Mouse (Mus musculus) gastrocnemius, postnatal 4 days (tissue): ENCODE results near the gene Optn. TPM values are rescaled to one million over a fixed set of nuclear protein-coding genes. Genes with fewer than 3 reads are reported as not detected.

Experiments used
- DNase-seq, 2 experiments: peaks; one replicate each; pipeline ENCODE4 v3.0.0; 2021 to 2022; ENCODE audit warnings: low spot score in 2 of 2, mixed read lengths in 2 of 2
- total RNA-seq, 2 experiments: library from RNA; stranded (reverse); gene quantifications; 2 replicates each; pipeline ENCODE4 v1.2.3; 2021

Optn gene
- total RNA-seq, 2 experiments from 2014 or later, result 11.4 to 12.3 TPM

GRCm38 (mm10) chr2:5033546-5034420, 30.1 kb downstream of the Optn start:
- DNase-seq, result no peak

- DNase-seq, result no peak
Observed at GRCm38 (mm10) chr2:5032665-5033064, 31.2 kb downstream of the Optn start.

GRCm38 (mm10) chr2:5031215-5031614, 32.6 kb downstream of the Optn start:
- no peak for DNase-seq

DNA sequence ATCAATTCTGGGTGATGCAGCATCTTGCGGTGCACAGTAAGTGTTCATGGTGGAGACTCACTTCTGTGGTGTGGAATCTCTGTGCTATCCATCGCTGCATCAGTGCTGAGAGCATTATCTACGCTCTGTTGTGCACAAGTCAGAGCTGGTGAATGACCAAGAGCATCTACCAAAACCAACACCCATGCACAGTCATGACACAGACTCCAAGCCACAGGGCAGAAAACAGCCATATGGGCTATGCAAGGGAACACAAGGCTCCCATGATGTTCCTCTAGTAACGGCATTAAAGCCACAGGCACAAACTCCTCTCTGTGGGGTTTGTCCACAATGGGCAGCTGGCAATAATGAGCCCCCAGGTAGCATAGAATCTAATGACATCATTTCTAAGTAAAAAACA, 34.0 kb downstream of the Optn start:
- DNase-seq, result no peak

DNA sequence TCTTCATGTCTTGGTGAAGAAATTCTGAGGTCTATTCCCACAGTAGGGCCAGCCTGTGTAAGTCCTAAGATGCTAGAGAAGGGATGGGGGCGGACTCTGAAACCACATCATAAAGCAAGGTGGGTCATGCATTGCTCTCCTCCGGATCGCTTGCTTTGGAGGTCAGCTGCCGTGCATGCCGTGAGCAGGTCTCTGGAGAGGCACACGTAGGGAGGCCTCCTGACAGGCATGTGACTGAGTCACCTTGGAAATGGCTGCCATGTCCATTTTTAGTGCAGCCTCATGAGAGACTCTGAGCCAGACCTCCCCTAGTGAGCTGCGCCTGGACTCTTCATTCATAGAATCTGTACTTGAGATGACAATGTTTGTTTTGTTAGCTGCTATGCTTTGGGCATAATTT, 35.8 kb downstream of the Optn start:
- DNase-seq, result no peak

- no peak for DNase-seq
Observed at GRCm38 (mm10) chr2:5027057-5027456, 36.8 kb downstream of the Optn start.

DNA sequence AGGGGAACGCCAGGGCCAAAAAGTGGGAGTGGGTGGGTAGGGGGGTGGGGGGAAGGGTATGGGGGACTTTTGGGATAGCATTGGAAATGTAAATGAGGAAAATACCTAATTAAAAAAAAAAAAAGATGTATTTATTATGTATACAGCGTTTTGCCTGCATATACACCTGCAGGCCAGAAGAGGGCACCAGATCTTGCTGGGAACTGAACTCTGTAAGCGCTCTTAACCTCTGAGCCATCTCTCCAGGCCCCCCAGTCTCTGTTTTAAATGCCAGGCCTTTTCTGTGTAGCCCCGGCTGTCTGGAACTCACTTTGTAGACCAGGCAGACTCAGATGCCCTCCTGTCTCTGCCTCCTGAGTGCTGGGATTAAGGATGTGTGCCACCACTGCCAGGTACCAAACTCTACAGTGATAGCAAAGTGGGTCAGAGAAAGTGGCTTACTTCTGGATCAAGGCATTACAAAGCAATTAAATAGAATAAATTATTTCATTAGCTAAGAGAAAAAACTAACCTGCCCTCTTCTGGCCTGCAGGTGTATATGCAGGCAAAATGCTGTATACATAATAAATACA, 38.6 kb downstream of the Optn start:
- no peak for DNase-seq

- DNase-seq, result no peak
Observed at GRCm38 (mm10) chr2:5023699-5024399, 40.0 kb downstream of the Optn start.

GRCm38 (mm10) chr2:5023275-5023674, 40.6 kb downstream of the Optn start:
- no peak for DNase-seq

- DNase-seq, result no peak
Observed at GRCm38 (mm10) chr2:5019708-5020107, 44.1 kb downstream of the Optn start.

DNA sequence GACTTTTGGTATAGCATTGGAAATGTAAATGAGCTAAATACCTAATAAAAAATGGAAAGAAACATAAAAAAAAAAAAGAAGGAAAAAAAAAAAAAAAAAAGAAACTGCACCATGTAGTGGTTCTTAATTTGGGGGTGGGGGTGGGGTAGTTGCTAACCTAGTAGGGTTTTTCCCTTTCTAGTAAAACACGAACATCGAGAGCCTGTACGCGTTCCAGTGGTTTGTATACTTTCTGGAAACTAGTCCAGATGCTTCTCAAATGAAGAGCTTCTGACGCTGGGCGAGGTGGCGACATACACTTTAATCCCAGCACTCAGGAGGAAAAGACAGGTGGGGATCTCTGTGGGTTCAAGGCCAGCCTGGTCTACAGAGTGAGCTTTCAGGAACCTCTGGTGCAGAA, 46.9 kb downstream of the Optn start:
- DNase-seq, result no peak

DNA sequence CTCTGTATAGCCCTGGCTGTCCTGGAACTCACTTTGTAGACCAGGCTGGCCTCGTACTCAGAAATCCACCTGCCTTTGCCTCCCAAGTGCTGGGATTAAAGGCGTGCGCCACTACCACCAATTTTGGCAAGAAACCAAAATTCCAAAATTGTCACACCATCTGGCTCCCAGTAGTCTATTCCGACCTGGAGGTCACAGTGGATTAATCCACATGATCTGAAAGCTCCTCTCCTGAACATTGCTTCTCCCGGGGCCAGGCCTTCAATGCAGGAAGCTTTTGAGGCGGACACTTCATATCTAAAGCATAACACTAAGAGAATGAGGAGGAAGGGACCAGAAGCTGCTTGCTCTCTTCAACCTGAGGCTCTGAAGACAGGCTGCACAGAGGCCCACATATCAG, 48.3 kb downstream of the Optn start:
- DNase-seq, result no peak

GRCm38 (mm10) chr2:5014616-5015015, 49.2 kb downstream of the Optn start:
- DNase-seq, result no peak

DNA sequence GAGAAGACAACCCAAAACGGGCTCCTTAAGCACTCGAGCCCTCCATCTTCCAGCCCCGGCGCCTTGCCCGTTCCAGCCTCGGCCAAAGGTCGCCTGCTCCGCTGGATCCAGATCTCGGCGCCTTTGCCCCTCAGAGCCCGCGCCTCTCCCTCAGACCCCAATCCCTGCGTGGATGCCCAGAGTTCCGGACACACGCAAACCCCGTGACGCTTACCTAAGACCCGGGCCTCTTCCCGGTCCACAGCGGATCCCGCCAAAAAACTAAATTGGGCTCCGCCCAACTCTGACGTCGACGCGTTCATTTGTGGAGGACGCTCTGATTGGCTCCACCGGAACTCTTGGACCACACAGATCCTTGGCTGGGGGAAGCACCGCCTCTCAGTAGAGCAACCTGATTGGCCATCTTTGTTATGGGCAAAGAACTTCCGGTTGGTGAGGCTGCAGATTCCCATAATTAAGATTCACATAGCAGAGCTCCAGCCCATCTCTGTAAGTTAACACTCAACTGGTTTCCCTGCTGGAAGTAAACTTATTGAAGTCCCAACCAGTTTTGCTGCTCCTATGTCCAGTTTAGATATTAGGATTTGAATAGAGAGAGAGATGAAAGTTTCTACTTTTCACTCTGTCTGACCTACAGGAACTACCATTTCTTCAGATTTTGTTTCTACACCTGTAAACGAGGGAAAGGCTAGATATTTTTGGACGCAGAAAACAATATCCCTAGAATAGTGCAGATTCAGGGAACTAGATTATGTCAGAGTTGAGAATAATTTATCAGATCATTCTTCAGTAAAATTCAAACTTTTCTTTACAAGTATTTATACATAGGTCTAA, 51.1 kb downstream of the Optn start, which contains the start of gene Mcm10:
Gene Mcm10, minus strand, starts transcription at position 301 of the 834 bp plus-strand sequence.
- DNase-seq, result peak; percentile 89 to 93

GRCm38 (mm10) chr2:5011898-5012490, 51.9 kb downstream of the Optn start:
- DNase-seq, result no peak

DNA sequence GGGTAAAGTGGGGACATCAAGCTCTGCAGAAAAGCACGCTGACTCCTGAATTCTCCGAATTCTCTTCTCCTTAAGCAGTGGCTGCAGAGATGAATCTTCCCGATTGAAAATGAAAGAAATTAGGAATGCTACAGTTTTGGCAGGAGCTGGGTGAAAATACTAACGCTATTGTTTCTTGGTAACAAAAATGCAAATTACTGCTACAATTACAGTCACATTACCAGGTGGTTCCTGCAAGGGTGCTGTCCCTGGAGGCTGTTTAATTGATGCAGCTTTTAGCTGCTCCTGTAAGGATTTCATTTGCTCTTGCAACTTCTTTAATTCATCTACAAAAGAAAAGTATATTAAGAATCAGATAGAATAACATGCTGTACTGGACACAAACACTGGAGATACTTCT, 56.7 kb downstream of the Optn start:
- DNase-seq, result no peak

DNA sequence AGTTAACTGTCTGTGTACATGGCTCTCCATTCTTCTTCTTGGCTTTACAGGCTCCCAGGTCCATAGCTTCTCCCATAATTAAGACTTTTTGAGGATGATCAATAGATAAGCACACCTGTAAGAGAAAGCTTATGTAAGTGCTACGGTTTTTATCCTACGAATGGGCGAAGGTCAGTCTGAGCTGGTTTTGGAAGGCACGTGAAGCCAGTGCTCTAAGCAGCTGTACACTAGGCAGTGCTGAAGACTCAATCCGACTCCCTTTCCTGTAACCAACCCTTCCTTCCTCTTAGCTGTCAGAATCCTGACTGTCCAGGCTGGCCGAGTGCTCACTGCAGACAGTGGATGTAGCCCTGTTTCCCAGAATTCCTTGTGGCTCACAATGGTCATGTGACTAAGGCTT, 62.6 kb downstream of the Optn start:
- no peak for DNase-seq

- no peak for DNase-seq
Observed at GRCm38 (mm10) chr2:4998905-4999304, 64.9 kb downstream of the Optn start.

DNA sequence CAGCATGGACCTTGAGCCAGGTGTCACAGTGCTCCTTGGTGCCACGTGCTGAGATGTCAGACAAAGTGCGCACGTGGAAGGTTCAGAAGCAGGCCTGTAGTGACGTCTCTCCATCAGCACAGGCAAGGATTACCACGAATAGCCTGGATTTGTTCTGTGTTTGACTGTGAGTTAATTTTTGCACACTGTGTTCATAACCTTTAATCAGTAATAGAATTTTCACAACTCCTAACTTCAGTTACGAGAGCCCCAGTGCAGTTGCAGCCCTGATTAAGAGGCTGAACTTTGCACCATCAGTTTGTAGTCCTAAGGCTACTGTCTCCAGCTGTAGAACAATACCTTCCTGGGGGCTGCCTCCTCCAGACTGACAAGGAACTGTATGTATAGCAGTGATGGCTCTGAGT, 67.4 kb downstream of the Optn start:
- no peak for DNase-seq

GRCm38 (mm10) chr2:4995646-4996045, 68.2 kb downstream of the Optn start:
- no peak for DNase-seq

DNA sequence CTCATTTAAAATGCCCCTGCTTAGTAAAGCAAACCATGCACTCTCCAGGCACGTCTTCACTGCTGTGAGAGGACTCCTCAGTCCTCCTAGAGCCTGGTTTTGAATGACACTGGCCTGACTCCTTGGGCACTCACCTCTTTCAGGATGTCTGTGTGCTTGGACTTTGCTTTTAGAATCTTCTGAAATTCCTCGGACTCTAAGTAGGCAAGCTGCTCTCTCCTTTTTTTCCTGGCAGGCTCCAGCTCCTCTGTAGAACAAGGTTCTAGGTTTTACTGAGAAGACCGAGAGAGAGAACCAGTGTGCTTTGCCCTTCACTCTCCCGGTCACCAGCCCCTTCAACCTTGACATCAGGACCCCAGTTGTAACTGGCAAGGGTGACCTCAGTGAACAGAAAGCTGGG, 69.4 kb downstream of the Optn start:
- DNase-seq, result no peak
